Mouse (Mus musculus): ENCODE measurements around the gene Gm6337.
A peak's percentile ranks its signal among the peaks of the same experiment; 100 is the strongest.
"Not testable (repeated sequence)": the region's sequence is repeated elsewhere in the genome, so short reads cannot be mapped to it uniquely, and the experiment has no call there.

Gene Gm6337

GRCm38 (mm10) chr14:6058167-6058566 lies at the start of gene Gm6337:
Gm6337 (minus strand) TSS chr14:6058267.
- DNase-seq (ENCODE audit: low spot score), result not testable (repeated sequence)

GRCm38 (mm10) chr14:6107500-6107899 lies 49.4 kb upstream of the Gm6337 start:
- peak; percentile 5 for DNase-seq (ENCODE audit: low spot score)

- not testable (repeated sequence) for DNase-seq (ENCODE audit: low spot score)
These were observed 35.8 kb upstream of the Gm6337 start, which contains the start of gene Gm8206 for GRCm38 (mm10) chr14:6093842-6094241. Gm8206 (minus strand) TSS chr14:6093942.

Data from embryo, embryonic 10.5 days (tissue).